Mouse (Mus musculus) MEL (cell line): Measurements from ENCODE around the gene Smyd3. TPM values are rescaled to one million over a fixed set of nuclear protein-coding genes. Genes with fewer than 3 reads are reported as not detected.
"Not testable (repeated sequence)": the region's sequence is repeated elsewhere in the genome, so short reads cannot be mapped to it uniquely, and the experiment has no call there.

Experiments used
- DNase-seq: peaks from one replicate; pipeline ENCODE4 v3.0.0; 2011; ENCODE audit warnings: low read depth, low spot score
- H3K27ac ChIP-seq: 2 replicates; pipeline ENCODE4 v1.5.1; 2012; ENCODE audit warnings: low read depth, mild to moderate bottlenecking, control low read depth, low read length, moderate library complexity; ENCODE audit not compliant: control insufficient read depth
- H3K27me3 ChIP-seq, 2 experiments: fragments of 150-350 bp in 1 of 2; sonication (generic) in 1 of 2; 2 replicates each; pipeline ENCODE4 v1.6.1; 2012; ENCODE audit warnings: low read length in 2 of 2, mild to moderate bottlenecking in 2 of 2, improper control_type of control experiment in 1 of 2, moderate library complexity in 1 of 2; ENCODE audit not compliant: insufficient read depth in 2 of 2, control insufficient read depth in 1 of 2
- H3K36me3 ChIP-seq, 2 experiments: 2 replicates each; pipeline ENCODE4 v1.6.1; 2012 to 2014; ENCODE audit warnings: low read length in 2 of 2, improper control_type of control experiment in 1 of 2, inconsistent platforms in 1 of 2, mild to moderate bottlenecking in 1 of 2; ENCODE audit not compliant: insufficient read depth in 2 of 2, control insufficient read depth in 1 of 2
- H3K4me1 ChIP-seq, 2 experiments: fragments of 150-350 bp in 1 of 2; sonication (generic) in 1 of 2; 2 replicates each; pipeline ENCODE4 v1.6.1; 2012; ENCODE audit warnings: low read length in 2 of 2, improper control_type of control experiment in 1 of 2, mild to moderate bottlenecking in 1 of 2; ENCODE audit not compliant: insufficient read depth in 2 of 2, control insufficient read depth in 1 of 2
- H3K4me3 ChIP-seq, 2 experiments: fragments of 150-350 bp in 1 of 2; sonication (generic) in 1 of 2; 2 replicates each; pipeline ENCODE4 v1.5.1; 2012; ENCODE audit warnings: low read depth in 2 of 2, low read length in 2 of 2, mild to moderate bottlenecking in 2 of 2, moderate library complexity in 2 of 2, control low read depth in 1 of 2, improper control_type of control experiment in 1 of 2; ENCODE audit not compliant: control insufficient read depth in 1 of 2, insufficient read depth in 1 of 2
- H3K79me2 ChIP-seq: 2 replicates; pipeline ENCODE4 v1.6.1; 2012; ENCODE audit warnings: mild to moderate bottlenecking, low read length, moderate library complexity; ENCODE audit not compliant: control insufficient read depth, poor library complexity, insufficient read depth
- H3K9ac ChIP-seq: 2 replicates; pipeline ENCODE4 v1.6.1; 2012; ENCODE audit warnings: low read depth, mild to moderate bottlenecking, control low read depth, low read length, moderate library complexity; ENCODE audit not compliant: control insufficient read depth, poor library complexity, severe bottlenecking
- H3K9me3 ChIP-seq: fragments of 150-350 bp; sonication (generic); replicated peaks from 2 replicates; pipeline ENCODE4 v1.6.1; 2012; ENCODE audit warnings: mild to moderate bottlenecking, low read length, improper control_type of control experiment, moderate library complexity; ENCODE audit not compliant: insufficient read depth
- CHD1 ChIP-seq: IDR thresholded peaks from 2 replicates; pipeline ENCODE4 v1.6.1; 2012; ENCODE audit warnings: low read depth, mild to moderate bottlenecking, inconsistent platforms, low read length, improper control_type of control experiment
- CTCF ChIP-seq, 3 experiments: IDR thresholded peaks in 2 of 3; conservative IDR thresholded peaks in 1 of 3; 2 replicates each; pipeline ENCODE4 v1.5.1; 2011 to 2012; ENCODE audit warnings: low read length in 3 of 3, low read depth in 2 of 3, mild to moderate bottlenecking in 2 of 3, improper control_type of control experiment in 1 of 3, inconsistent platforms in 1 of 3, mixed read lengths in 1 of 3, moderate library complexity in 1 of 3; ENCODE audit not compliant: control insufficient read depth in 1 of 3, insufficient read depth in 1 of 3, poor library complexity in 1 of 3, severe bottlenecking in 1 of 3
- JUND ChIP-seq: IDR thresholded peaks from 2 replicates; pipeline ENCODE4 v1.6.1; 2011; ENCODE audit warnings: low read depth, mild to moderate bottlenecking, improper control_type of control experiment, low read length
- KAT2A ChIP-seq: conservative IDR thresholded peaks from 2 replicates; pipeline ENCODE4 v1.6.1; 2012; ENCODE audit warnings: low read depth, low read length, improper control_type of control experiment, inconsistent platforms
- MXI1 ChIP-seq: IDR thresholded peaks from 2 replicates; pipeline ENCODE4 v1.6.1; 2011; ENCODE audit warnings: mild to moderate bottlenecking, low read depth, low read length, improper control_type of control experiment
- NRF1 ChIP-seq: IDR thresholded peaks from 2 replicates; pipeline ENCODE4 v1.6.1; 2014; ENCODE audit warnings: low read depth, mild to moderate bottlenecking, inconsistent platforms, low read length, improper control_type of control experiment, moderate library complexity; ENCODE audit not compliant: poor library complexity, insufficient read depth, severe bottlenecking
- TBP ChIP-seq: IDR thresholded peaks from 2 replicates; pipeline ENCODE4 v1.8.0; 2011; ENCODE audit warnings: low read depth, low read length, improper control_type of control experiment
- TCF12 ChIP-seq: IDR thresholded peaks from 2 replicates; pipeline ENCODE4 v1.6.1; 2014; ENCODE audit warnings: low read depth, mild to moderate bottlenecking, inconsistent platforms, low read length, improper control_type of control experiment, moderate library complexity
- ZKSCAN1 ChIP-seq: IDR thresholded peaks from 2 replicates; pipeline ENCODE4 v1.6.1; 2012; ENCODE audit warnings: low read depth, mild to moderate bottlenecking, inconsistent platforms, low read length, improper control_type of control experiment, moderate library complexity
- polyA plus RNA-seq, 2 experiments: library from polyadenylated mRNA; stranded (reverse) in 1 of 2; unstranded in 1 of 2; fragments of >175 nt in 1 of 2; fragments of >200 nt in 1 of 2; gene quantifications; 2 replicates each; pipeline versions ENCODE4 v1.2.1 to v1.2.4; 2012; ENCODE audit warnings: low replicate concordance in 2 of 2, low read depth in 1 of 2; ENCODE audit not compliant: insufficient read length in 2 of 2, insufficient read depth in 1 of 2, missing spikeins in 1 of 2
- total RNA-seq: library from RNA; depleted of rRNA; stranded (reverse); fragments of 300-350 nt; gene quantifications from 2 replicates; pipeline ENCODE4 v1.2.3, GENCODE M21; 2012

Smyd3 gene
- total and polyA plus RNA-seq, 3 experiments: 13.3 to 18.2 TPM; not detected in 1

DNA sequence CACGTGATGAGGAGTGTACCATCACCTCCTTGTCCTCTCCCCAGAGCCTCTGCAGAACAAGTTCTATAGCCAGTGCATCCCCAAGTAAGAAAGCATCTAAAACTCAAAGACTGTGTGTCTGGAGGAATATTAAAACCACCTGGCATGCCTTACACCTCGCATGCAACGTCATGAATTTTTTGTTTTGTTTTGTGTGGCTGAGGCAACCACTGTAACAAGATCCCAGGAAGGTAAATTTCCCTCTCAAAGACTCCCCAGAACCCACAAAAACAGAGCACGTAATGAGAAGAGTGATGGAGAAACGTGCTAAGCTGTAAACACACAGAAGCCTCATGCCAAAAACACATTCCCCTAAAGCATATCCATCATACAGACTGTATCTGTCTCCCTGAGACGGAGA, 222.2 kb downstream of the Smyd3 start:
- no peaks in the 10 kb centered on the region for H3K4me1 ChIP-seq
- H3K36me3 ChIP-seq: no peaks in the 10 kb centered on the region
- no peak for DNase-seq
- H3K79me2 ChIP-seq: no peaks in the 10 kb centered on the region
- H3K9me3 ChIP-seq: no peaks in the 10 kb centered on the region
- no peak overlapping the region for H3K9ac ChIP-seq
- H3K4me3 ChIP-seq: no peak overlapping the region
- no peaks in the 10 kb centered on the region for H3K27me3 ChIP-seq
- TF ChIP-seq NRF1: no peak
- TF ChIP-seq CHD1: no peak
- no peak for TF ChIP-seq TBP
- no peak for TF ChIP-seq JUND
- no peak for TF ChIP-seq ZKSCAN1
- no peak for TF ChIP-seq CTCF (IDR thresholded peaks at IDR 0.05 in 2 of 3, conservative IDR thresholded peaks at IDR 0.05 in 1 of 3; ENCODE audit: control insufficient read depth in 1 of 3, insufficient read depth in 1 of 3, low read depth in 2 of 3, low read length in 3 of 3, poor library complexity in 1 of 3, severe bottlenecking in 1 of 3)
- no peak for TF ChIP-seq MXI1
- TF ChIP-seq TCF12: no peak
- TF ChIP-seq, all 39 proteins: peak for 0
- H3K27ac ChIP-seq: no peak overlapping the region

- H3K27me3 ChIP-seq: no peaks in the 10 kb centered on the region
- H3K27ac ChIP-seq: no peak overlapping the region
- no peaks in the 10 kb centered on the region for H3K79me2 ChIP-seq
- no peak overlapping the region for H3K9ac ChIP-seq
- TF ChIP-seq NRF1: no peak
- TF ChIP-seq, all 39 proteins: peak for 0
- H3K4me3 ChIP-seq: no peak overlapping the region
- H3K36me3 ChIP-seq: no peaks in the 10 kb centered on the region
- H3K4me1 ChIP-seq: no peaks in the 10 kb centered on the region
- no peak for DNase-seq
- no peaks in the 10 kb centered on the region for H3K9me3 ChIP-seq
These were observed 224.0 kb downstream of the Smyd3 start for GRCm38 (mm10) chr1:179293772-179294353.

DNA sequence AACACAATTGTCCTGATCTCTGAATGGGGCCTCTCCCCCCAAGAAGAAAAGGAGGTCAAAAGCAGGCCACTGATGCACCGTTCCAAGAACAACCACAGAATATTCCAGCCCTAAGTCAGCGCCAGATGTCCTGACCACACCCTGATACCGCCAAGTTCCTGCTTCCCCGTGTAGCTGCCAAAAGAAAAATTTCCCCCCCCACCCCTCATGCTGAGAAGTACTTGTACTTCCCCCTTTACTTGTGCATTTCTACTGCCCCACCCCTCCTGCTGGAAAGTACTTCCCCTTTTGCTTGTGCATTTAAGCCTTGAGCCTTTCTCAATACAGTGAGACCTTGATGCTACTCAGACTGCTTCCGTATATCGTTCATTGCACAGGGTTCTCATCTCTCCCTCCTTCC, 227.7 kb downstream of the Smyd3 start:
- not testable (repeated sequence) for H3K4me1 ChIP-seq, H3K36me3 ChIP-seq, H3K27me3 ChIP-seq, H3K27ac ChIP-seq, H3K79me2 ChIP-seq, H3K9me3 ChIP-seq, H3K9ac ChIP-seq, H3K4me3 ChIP-seq
- DNase-seq: peak; percentile 61

DNA sequence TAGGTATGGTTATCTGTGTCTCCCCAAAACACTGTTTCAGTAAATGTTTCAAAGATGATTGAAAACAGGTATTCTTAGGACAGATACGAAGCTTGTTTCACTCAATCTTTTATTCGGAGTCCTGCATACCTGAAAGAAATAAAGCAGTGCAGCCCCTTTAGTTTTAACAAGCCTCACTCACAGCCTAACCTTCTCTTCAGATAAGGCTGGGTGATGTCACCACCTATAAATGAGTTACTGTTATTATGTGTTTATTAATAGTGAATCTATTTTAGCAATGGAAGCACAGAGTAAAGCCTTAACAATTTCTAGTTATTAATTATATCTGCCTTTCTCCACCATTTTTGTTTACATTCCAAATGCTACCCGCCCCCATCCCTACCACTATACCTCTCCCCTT, 228.1 kb downstream of the Smyd3 start:
- H3K4me1 ChIP-seq: no peaks in the 10 kb centered on the region
- H3K79me2 ChIP-seq: no peaks in the 10 kb centered on the region
- no peak overlapping the region for H3K9ac ChIP-seq
- no peak for DNase-seq
- TF ChIP-seq KAT2A (no peak), CTCF (IDR thresholded peaks at IDR 0.05 in 2 of 3, conservative IDR thresholded peaks at IDR 0.05 in 1 of 3; ENCODE audit: control insufficient read depth in 1 of 3, insufficient read depth in 1 of 3, low read depth in 2 of 3, low read length in 3 of 3, poor library complexity in 1 of 3, severe bottlenecking in 1 of 3) (no peak)
- H3K27ac ChIP-seq: no peak overlapping the region
- no peaks in the 10 kb centered on the region for H3K9me3 ChIP-seq
- no peaks in the 10 kb centered on the region for H3K27me3 ChIP-seq
- H3K4me3 ChIP-seq: no peak overlapping the region
- no peaks in the 10 kb centered on the region for H3K36me3 ChIP-seq
